Mouse (Mus musculus): Measurements from ENCODE around the gene Arl14ep. TPM values are rescaled to one million over a fixed set of nuclear protein-coding genes. Genes with fewer than 3 reads are reported as not detected.

The Arl14ep gene
- total RNA-seq, 2 experiments from 2014 or later, result 34.5 to 38.2 TPM

DNA sequence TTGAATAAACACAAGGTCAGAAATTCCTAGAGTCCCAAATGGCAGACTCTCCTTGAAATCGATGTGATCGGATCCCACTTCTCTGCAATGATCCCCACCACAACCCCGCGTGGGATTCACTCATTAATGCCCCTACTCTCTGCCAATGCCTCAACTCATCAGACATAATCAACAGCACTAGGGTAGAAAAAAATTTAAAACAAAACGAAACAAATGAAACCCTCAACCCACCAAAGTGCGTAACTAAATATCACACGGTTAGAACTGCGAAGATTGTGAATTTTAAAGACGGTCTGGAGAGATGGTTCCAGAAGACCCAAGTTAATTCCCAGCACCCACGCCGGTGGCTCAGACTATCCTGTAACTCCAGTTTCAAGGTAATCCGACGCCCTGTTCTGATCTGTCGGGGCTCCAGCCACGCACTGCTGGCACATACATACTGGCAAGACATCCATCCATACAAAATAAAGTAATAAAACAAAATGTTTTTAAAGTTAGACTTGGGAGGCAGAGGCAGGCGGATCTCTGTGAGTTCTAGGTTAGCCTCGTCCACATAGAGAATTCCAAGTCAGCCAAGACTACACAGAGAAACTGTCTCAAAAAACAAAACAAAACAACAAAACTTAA, 779 bp downstream of the Arl14ep start:
- no peak for TF ChIP-seq CTCF (IDR thresholded peaks at IDR 0.05)
- Histone ChIP-seq H3K27ac (peak overlapping the region; percentile 81), H3K4me3 (peak overlapping the region; percentile 69)
- no peak for DNase-seq (ENCODE audit: extremely low spot score in 1 of 2, low spot score in 2 of 2)
- intact Hi-C loops (cut with DNase I), result no loop called here

- TF ChIP-seq CTCF (IDR thresholded peaks at IDR 0.05), result no peak
- intact Hi-C loops (cut with DNase I), result no loop called here
- DNase-seq (ENCODE audit: extremely low spot score in 1 of 2, low spot score in 2 of 2), result no peak
- no peak overlapping the region for H3K27ac ChIP-seq
- H3K4me3 ChIP-seq, result no peak overlapping the region
These were observed 1.4 kb downstream of the Arl14ep start for GRCm38 (mm10) chr2:106972851-106973250.

DNA sequence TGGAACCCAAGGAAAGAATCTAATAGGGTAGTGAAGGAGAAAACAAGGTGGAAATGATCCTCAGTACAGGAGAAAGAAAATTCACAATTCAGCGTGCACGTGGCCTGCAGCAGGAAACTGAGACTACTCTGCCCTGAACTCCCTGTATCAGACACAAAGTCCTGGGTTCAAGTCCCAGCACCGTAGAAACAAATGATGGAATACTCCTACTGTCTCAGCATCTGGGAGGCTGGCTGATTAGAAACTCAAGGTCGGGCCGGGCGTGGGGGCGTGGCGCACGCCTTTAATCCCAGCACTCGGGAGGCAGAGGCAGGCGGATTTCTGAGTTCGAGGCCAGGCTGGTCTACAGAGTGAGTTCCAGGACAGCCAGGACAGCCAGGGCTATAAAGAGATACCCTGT, 3.3 kb downstream of the Arl14ep start:
- H3K4me3 ChIP-seq, result no peak overlapping the region
- H3K27ac ChIP-seq, result no peak overlapping the region
- intact Hi-C loops (cut with DNase I), result no loop called here
- no peak for TF ChIP-seq CTCF (IDR thresholded peaks at IDR 0.05)
- DNase-seq (ENCODE audit: extremely low spot score in 1 of 2, low spot score in 2 of 2), result no peak

DNA sequence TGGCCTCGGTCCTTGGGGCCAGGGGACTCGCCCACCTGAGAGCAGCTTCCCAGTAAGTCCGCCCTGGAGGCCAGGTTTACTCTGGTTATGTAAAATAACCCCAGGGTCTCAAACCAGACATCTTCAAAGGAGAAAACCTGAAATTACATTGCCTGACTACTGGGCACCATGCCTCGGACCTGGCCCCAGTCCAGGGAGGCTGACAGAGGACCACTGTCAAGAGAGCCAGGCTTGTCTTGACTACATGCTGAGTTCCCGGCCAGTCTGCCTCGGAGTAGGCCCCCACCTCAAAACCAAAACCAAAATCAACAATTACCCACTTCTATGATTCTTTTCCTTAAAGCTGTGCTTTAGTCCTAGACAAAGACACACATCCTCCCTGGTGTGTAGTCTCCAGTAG, 5.9 kb downstream of the Arl14ep start:
- Histone ChIP-seq H3K27ac (no peak overlapping the region), H3K4me3 (no peak overlapping the region)
- TF ChIP-seq CTCF (IDR thresholded peaks at IDR 0.05), result no peak
- DNase-seq (ENCODE audit: extremely low spot score in 1 of 2, low spot score in 2 of 2), result no peak
- intact Hi-C loops (cut with DNase I), result no loop called here

- DNase-seq (ENCODE audit: extremely low spot score in 1 of 2, low spot score in 2 of 2), result no peak
- intact Hi-C loops (cut with DNase I), result no loop called here
- TF ChIP-seq CTCF (IDR thresholded peaks at IDR 0.05), result no peak
- no peak overlapping the region for H3K4me3 ChIP-seq
- no peak overlapping the region for H3K27ac ChIP-seq
These were observed 10.7 kb downstream of the Arl14ep start for GRCm38 (mm10) chr2:106963560-106963959.

GRCm38 (mm10) chr2:106961650-106962049, 12.6 kb downstream of the Arl14ep start:
- TF ChIP-seq CTCF (IDR thresholded peaks at IDR 0.05), result no peak; the same call in 1 of the 2 replicates
- DNase-seq (ENCODE audit: extremely low spot score in 1 of 2, low spot score in 2 of 2), result no peak
- Histone ChIP-seq H3K27ac (no peak overlapping the region), H3K4me3 (no peak overlapping the region)
- intact Hi-C loops (cut with DNase I), result loop anchor here (2.0 kb wide), 1 partner anchor 605 kb away; no protein-coding TSS in a partner anchor

- Histone ChIP-seq H3K27ac (no peak overlapping the region), H3K4me3 (no peak overlapping the region)
- no peak for TF ChIP-seq CTCF (IDR thresholded peaks at IDR 0.05)
- no peak for DNase-seq (ENCODE audit: extremely low spot score in 1 of 2, low spot score in 2 of 2)
- intact Hi-C loops (cut with DNase I), result loop anchor here (2.0 kb wide), 1 partner anchor 604 kb away; no protein-coding TSS in a partner anchor
These were observed 13.2 kb downstream of the Arl14ep start for GRCm38 (mm10) chr2:106961066-106961465.

- H3K4me3 ChIP-seq, result no peak overlapping the region
- H3K27ac ChIP-seq, result no peak overlapping the region
- intact Hi-C loops (cut with DNase I), result loop anchor here (2.0 kb wide), 1 partner anchor 603 kb away; no protein-coding TSS in a partner anchor
- no peak for DNase-seq (ENCODE audit: extremely low spot score in 1 of 2, low spot score in 2 of 2)
- peak; percentile 73 for TF ChIP-seq CTCF (IDR thresholded peaks at IDR 0.05)
These were observed 14.0 kb downstream of the Arl14ep start for GRCm38 (mm10) chr2:106960237-106960636.

DNA sequence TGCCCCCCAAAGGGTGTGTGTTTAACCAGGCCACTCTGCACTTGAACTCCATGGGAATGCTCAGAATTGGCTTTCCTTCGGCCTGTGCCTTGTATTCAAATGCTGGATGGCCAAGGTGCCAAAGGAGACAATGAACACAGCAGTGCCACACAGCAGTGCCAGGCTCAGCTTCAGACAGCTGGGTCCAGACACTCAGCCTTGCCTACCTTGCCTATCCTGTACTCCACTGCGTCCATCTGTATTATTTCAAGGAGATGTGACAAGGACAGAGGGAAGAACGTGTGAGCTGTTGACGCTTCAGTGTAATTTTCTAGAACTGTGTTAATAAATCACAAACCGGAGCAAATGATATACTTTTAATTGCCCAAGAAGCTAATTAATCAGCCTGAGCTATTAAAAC, 14.8 kb downstream of the Arl14ep start:
- no peak for TF ChIP-seq CTCF (IDR thresholded peaks at IDR 0.05)
- Histone ChIP-seq H3K4me3 (no peak overlapping the region), H3K27ac (no peak overlapping the region)
- DNase-seq (ENCODE audit: extremely low spot score in 1 of 2, low spot score in 2 of 2), result no peak
- intact Hi-C loops (cut with DNase I), result loop anchor here (5.0 kb wide), 1 partner anchor 267 kb away; the partner anchor contains the start of gene Mpped2

DNA sequence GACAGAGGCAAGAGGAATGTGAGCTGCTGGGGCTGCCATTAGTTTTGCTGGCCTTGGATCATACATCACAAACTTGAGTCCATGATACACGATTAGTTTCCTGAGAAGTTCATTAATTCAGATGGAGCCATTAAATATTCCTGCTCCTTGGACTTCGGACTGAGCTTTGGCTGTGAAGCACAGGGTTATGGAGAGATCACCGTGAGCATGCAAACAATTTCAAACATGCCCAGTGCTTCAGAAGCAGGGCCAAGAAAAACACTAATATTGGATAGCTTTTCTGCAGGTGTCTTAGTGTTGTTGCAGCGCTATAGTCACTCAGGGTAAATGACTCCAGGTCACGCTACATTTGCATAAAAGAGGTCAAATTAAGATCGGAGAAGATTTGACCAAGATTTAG, 15.3 kb downstream of the Arl14ep start:
- no peak for TF ChIP-seq CTCF (IDR thresholded peaks at IDR 0.05)
- no peak for DNase-seq (ENCODE audit: extremely low spot score in 1 of 2, low spot score in 2 of 2)
- no peak overlapping the region for H3K27ac ChIP-seq
- no peak overlapping the region for H3K4me3 ChIP-seq
- intact Hi-C loops (cut with DNase I), result loop anchor here (5.0 kb wide), 1 partner anchor 267 kb away; the partner anchor contains the start of gene Mpped2

GRCm38 (mm10) chr2:106956146-106956545, 18.1 kb downstream of the Arl14ep start:
- no peak overlapping the region for H3K4me3 ChIP-seq
- no peak overlapping the region for H3K27ac ChIP-seq
- no peak for TF ChIP-seq CTCF (IDR thresholded peaks at IDR 0.05)
- intact Hi-C loops (cut with DNase I), result loop anchor here (5.0 kb wide), 1 partner anchor 264 kb away; the partner anchor contains the start of gene Mpped2
- no peak for DNase-seq (ENCODE audit: extremely low spot score in 1 of 2, low spot score in 2 of 2)

GRCm38 (mm10) chr2:106955621-106956020, 18.6 kb downstream of the Arl14ep start:
- no peak for DNase-seq (ENCODE audit: extremely low spot score in 1 of 2, low spot score in 2 of 2)
- H3K27ac ChIP-seq, result no peak overlapping the region
- intact Hi-C loops (cut with DNase I), result loop anchor here (1.0 to 5.0 kb wide), 3 partner anchors 263 to 600 kb away; partner anchors contain the start of gene Mpped2
- TF ChIP-seq CTCF (IDR thresholded peaks at IDR 0.05), result peak; percentile 86
- H3K4me3 ChIP-seq, result no peak overlapping the region

- H3K27ac ChIP-seq, result no peak overlapping the region
- no peak for DNase-seq (ENCODE audit: extremely low spot score in 1 of 2, low spot score in 2 of 2)
- no peak overlapping the region for H3K4me3 ChIP-seq
- intact Hi-C loops (cut with DNase I), result loop anchor here (1.0 to 5.0 kb wide), 3 partner anchors 263 to 600 kb away; partner anchors contain the start of gene Mpped2
- TF ChIP-seq CTCF (IDR thresholded peaks at IDR 0.05), result no peak
These were observed 19.2 kb downstream of the Arl14ep start for GRCm38 (mm10) chr2:106954975-106955374.

All from left cerebral cortex, adult 2 months (tissue).